Mouse (Mus musculus): ENCODE results near the gene Igf2bp1.

- TF ChIP-seq CTCF (IDR thresholded peaks at IDR 0.05; ENCODE audit: low read depth) (no peak), EP300 (optimal IDR thresholded peaks at IDR 0.05) (no peak)
Observed at GRCm38 (mm10) chr11:96050854-96051253, 45.1 kb upstream of the Igf2bp1 start.
